Mouse (Mus musculus) ES-Bruce4 (cell line): Measurements from ENCODE around the gene Luzp1.

Experiments used
- CTCF ChIP-seq: IDR thresholded peaks from one replicate; pipeline ENCODE4 v1.8.1; 2011; ENCODE audit warnings: low read depth, low read length
- POLR2A ChIP-seq: IDR thresholded peaks from one replicate; pipeline ENCODE4 v1.8.1; 2011; ENCODE audit warnings: low read length; ENCODE audit not compliant: insufficient read depth

DNA sequence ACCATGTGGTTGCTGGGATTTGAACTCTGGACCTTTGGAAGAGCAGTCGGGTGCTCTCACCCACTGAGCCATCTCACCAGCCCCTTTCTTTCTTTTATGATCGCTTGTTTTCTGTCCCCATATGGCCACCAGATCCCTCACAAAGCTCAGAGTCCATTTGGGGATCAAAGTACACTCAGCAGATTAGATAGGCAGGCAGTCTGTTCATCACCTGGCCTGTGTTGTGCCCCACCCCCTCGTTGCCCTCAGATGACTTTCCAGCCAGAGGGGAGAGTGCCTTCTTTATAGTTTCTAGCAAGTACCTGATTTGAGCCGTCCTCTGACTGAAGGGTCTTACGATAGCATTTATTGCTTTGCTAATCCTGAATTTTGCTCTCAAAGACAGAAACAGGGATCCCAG lies 16.8 kb upstream of the Luzp1 start:
- TF ChIP-seq CTCF (no peak), POLR2A (no peak)
